Mouse (Mus musculus): ENCODE measurements around the gene Dnajc30.

Gene Dnajc30

DNA sequence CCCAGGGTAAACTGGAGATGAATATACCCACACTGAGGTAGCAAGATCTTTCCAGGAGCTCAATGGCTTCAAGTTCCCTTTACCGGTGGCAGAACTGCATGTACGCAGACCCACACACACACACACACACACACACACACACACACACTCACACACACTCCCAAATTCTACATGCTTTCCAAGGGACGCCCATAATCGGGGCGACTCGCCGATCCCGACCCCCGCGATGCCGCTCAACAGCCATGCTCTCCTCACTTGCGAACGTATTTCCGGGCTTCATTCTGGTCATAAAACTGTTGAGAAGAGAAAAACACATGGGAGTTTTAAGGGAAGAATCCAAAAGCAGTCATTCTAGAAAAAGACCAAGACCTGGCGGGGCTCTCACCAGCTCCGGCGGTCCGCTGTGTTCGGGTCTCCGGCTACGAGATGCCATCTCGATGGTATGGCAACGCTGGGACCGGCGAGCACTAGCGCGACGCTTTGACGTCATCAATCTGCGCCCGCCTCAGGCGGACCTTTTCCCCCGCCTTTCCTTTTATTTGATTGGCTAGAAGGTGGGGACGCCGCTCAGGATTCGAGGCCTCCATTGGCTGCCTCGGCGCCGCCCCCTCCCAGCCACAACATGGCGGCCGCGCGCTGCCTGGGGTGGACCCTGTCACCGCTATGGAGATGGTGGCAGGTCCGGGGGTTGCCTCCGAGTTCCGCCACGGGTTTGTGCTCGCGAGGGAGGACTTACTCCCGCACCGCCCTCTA, at the start of gene Dnajc30:
TSS of gene Dnajc30 (plus strand) at position 574 of the 753 bp plus-strand sequence.
- TF ChIP-seq GATA4 (IDR thresholded peaks at IDR 0.05; ENCODE audit: insufficient replicate concordance, low read length): no peak

DNA sequence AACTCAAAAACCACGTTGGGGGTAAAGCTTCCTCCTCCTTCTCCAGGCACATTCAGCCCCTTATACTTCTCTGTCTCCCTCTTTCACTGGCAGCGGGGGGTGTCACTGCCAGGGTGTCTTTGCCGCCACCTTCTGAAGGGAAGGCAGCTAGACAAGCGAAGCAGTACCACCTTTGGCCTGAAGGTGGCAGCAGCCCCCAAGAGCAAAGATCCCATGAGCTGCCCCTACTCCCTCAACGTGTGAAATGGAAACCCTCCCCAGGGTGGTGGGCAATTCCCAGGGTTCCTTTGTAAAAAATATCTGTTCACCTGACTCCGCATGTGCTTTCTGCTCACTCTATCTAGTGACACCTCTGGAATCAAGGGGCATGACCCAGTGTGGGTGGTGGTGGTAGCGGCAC, 48.5 kb upstream of the Dnajc30 start:
- no peak for TF ChIP-seq GATA4 (IDR thresholded peaks at IDR 0.05; ENCODE audit: insufficient replicate concordance, low read length)

DNA sequence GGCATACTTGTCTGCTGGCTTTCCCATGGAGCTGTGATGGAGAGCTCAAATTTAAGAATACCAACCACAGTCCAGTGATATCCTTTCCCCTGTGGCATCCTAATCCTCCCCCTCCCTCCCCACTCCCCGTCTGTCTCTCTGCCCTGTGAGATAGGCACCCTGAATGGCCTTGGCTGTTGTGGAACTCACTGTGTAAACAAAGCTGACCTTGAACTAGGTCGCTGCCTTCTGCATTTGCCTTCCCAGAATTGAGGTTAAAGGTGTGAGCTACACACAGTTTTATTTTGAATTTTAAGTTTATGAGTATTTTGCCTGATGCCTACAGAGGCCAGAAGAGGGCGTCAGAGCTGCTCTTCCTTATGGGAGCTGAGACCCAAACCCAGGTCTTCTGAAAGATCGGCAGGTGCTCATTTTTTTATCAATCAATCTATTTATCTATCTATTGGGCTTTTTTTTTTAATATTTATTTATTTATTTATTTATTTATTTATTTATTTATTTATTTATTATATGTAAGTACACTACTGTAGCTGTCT, 47.7 kb upstream of the Dnajc30 start:
- TF ChIP-seq GATA4 (IDR thresholded peaks at IDR 0.05; ENCODE audit: insufficient replicate concordance, low read length): no peak

DNA sequence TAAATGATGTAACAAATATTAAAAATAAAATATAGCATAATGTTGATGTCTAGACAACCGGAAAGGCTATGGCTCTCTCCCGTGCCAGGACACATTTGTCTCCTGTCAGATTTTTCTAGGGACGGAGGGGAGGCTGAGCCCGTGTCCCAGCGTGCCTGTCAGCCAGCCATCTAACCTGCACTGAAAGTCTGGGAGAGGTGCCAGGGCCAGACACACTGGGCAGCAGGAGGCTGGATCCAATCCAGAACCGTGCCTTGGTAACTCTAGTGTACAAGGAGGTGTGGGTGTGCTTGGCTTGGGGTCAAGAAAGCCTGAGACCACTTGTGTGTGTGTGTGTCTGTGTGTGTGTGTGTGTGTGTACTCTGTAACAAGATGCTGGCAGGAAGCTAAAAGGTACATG, 42.2 kb upstream of the Dnajc30 start:
- TF ChIP-seq GATA4 (IDR thresholded peaks at IDR 0.05; ENCODE audit: insufficient replicate concordance, low read length): no peak

- TF ChIP-seq GATA4 (IDR thresholded peaks at IDR 0.05; ENCODE audit: insufficient replicate concordance, low read length): no peak
These were observed 40.4 kb upstream of the Dnajc30 start, which contains the start of gene Stx1a for GRCm38 (mm10) chr5:135023344-135024173. Gene Stx1a (plus strand): TSS chr5:135023482.

DNA sequence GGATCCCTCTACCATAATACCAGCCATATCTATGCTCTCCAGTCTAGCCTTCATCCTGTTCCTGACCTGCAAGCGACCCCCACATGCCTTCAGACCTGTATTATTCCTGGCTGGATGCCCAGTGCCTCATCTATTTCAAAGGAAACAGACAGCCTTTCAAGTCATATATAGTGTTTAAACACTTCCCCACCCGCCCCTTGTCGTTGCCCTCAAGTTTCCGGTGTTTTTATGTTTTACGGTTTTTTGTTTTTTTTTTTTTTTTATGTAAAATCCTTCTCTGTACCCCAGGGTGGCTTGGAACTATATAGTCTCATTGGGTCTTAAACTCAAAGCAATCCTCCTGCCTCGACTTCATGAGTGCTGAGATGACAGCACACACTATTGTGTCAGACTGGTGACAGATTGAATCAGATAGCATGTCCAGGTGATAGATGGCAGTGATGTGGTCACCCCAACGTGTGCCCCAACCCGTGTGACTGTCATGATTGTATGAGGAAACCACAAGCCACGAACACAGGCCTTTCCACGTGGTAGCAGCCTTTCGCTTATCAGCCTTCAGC, 39.3 kb upstream of the Dnajc30 start:
- TF ChIP-seq GATA4 (IDR thresholded peaks at IDR 0.05; ENCODE audit: insufficient replicate concordance, low read length): no peak

- TF ChIP-seq GATA4 (IDR thresholded peaks at IDR 0.05; ENCODE audit: insufficient replicate concordance, low read length): no peak
These were observed 38.1 kb upstream of the Dnajc30 start for GRCm38 (mm10) chr5:135025899-135026298.

DNA sequence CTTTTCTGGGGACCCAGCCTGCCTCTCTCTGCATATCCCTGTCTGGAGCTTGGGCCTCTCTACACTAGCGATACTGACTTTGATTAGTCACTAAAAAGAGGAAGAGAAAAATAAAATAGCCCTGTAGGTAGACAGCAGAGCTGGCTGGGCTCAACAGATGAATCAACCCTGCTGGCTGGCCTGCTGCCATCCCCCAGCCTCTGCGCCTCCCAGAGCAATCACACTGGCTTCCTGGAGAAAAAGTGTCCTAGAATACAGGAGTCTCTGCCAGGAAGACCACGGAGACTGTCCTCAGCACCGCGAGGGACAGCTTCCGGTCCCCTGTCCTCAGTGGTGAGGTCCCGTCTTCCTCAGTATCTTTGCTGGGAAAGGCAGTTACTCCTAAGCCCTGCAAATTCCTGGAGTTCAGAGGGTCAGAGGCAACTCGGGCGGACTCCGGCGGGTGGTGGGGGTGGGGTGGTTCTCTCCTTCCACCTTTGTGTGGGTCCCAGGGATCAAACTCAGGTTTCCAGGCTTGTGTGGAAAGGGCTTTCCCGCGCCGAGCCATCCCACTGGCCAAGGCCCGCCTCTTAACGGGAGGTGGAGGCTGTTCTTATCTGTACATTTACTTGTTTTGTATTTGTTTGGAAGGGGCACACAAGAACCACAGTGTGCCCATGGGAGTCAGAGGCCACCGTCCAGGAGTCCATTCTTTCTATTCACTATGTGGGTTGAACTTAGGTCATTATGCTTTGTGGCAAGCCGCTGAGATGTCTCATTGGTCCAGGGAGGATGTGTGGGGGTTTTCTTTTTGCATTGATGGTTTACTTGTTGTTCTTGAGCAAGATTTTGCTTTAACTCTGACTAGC, 34.8 kb upstream of the Dnajc30 start:
- TF ChIP-seq GATA4 (IDR thresholded peaks at IDR 0.05; ENCODE audit: insufficient replicate concordance, low read length): peak; percentile 37; the same call in 1 of the 2 replicates

- no peak for TF ChIP-seq GATA4 (IDR thresholded peaks at IDR 0.05; ENCODE audit: insufficient replicate concordance, low read length)
These were observed 31.4 kb upstream of the Dnajc30 start for GRCm38 (mm10) chr5:135032581-135032980.

- TF ChIP-seq GATA4 (IDR thresholded peaks at IDR 0.05; ENCODE audit: insufficient replicate concordance, low read length): no peak
These were observed 29.4 kb upstream of the Dnajc30 start for GRCm38 (mm10) chr5:135034593-135034992.

- no peak; the same call in 1 of the 2 replicates for TF ChIP-seq GATA4 (IDR thresholded peaks at IDR 0.05; ENCODE audit: insufficient replicate concordance, low read length)
These were observed 28.2 kb upstream of the Dnajc30 start for GRCm38 (mm10) chr5:135035608-135036359.

GRCm38 (mm10) chr5:135037946-135038345, 26.1 kb upstream of the Dnajc30 start:
- TF ChIP-seq GATA4 (IDR thresholded peaks at IDR 0.05; ENCODE audit: insufficient replicate concordance, low read length): no peak

DNA sequence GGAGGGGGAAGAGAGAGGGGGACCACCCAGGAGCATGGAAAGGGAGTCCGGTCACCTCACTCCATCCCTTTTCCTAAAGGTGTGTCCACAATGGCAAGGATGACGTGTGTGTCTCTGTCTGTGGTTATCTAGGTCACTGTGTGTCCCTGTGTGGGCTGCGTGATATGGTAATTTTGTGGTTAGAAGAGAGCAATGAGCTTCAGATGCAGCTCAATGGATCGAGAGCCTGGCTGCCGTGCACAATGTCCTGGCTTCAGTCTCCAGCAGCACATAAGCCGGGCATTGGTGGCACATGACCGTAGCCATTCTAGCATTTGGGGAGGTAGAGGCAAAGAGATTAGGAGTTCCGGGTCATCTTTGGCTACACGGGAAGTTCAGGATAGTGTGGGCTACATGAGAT, 24.5 kb upstream of the Dnajc30 start:
- no peak for TF ChIP-seq GATA4 (IDR thresholded peaks at IDR 0.05; ENCODE audit: insufficient replicate concordance, low read length)

GRCm38 (mm10) chr5:135040059-135040458, 23.9 kb upstream of the Dnajc30 start:
- no peak for TF ChIP-seq GATA4 (IDR thresholded peaks at IDR 0.05; ENCODE audit: insufficient replicate concordance, low read length)
